In genomic region chr8:92847299-92847698, GRCm38 (mm10) we compare ENCODE assay signal across 8 mouse cellular contexts. TPM values are rescaled to one million over a fixed set of nuclear protein-coding genes. Genes with fewer than 3 reads are reported as not detected.
DNase-seq lines count a peak whose midpoint lies in the region; ATAC-seq and TF ChIP-seq lines count a peak whose summit lies in the region.

No protein-coding gene starts in this region.

- H3K4me1 ChIP-seq in neural tube, embryonic 11.5 days (ENCODE audit: control insufficient read depth, insufficient read depth, low read length), result peaks cover 3% of the 10 kb centered on the region; the same call in 1 of the 2 replicates
- H3K4me1 ChIP-seq in forebrain, postnatal 0 days (ENCODE audit: insufficient read depth), result no peaks in the 10 kb centered on the region
- H3K4me1 ChIP-seq in neural tube, embryonic 12.5 days, result peaks cover 12% of the 10 kb centered on the region

- intact Hi-C loops in left cerebral cortex, adult 2 months (cut with DNase I), result no loop called here

- H3K9ac ChIP-seq in neural tube, embryonic 11.5 days (ENCODE audit: low read length), result no peak overlapping the region
- H3K9ac ChIP-seq in forebrain, postnatal 0 days, result no peak overlapping the region
- no peak overlapping the region for H3K9ac ChIP-seq in neural tube, embryonic 12.5 days

- no peak overlapping the region for H3K4me3 ChIP-seq in neural tube, embryonic 11.5 days (ENCODE audit: low read depth, low read length)
- no peak overlapping the region for H3K4me3 ChIP-seq in forebrain, postnatal 0 days (ENCODE audit: low read depth, low read length)
- no peak overlapping the region for H3K4me3 ChIP-seq in neural tube, embryonic 12.5 days
- no peak overlapping the region for H3K4me3 ChIP-seq in left cerebral cortex, adult 2 months

- H3K27me3 ChIP-seq in neural tube, embryonic 11.5 days (ENCODE audit: control insufficient read depth, insufficient read depth, low read length), result no peaks in the 10 kb centered on the region
- H3K27me3 ChIP-seq in forebrain, postnatal 0 days (ENCODE audit: insufficient read depth, low read length), result no peaks in the 10 kb centered on the region
- H3K27me3 ChIP-seq in neural tube, embryonic 12.5 days (replicated peaks), result no peaks in the 10 kb centered on the region

- DNase-seq in neural tube, embryonic 11.5 days (ENCODE audit: low spot score), result peak; percentile 32
- DNase-seq in neural tube, embryonic 10.5 days (ENCODE audit: extremely low spot score, low spot score), result no peak
- no peak for DNase-seq in forebrain, postnatal 0 days
- peak; percentile 50 for DNase-seq in kidney, postnatal 10 days
- no peak for DNase-seq in layer of hippocampus, postnatal 14 days (ENCODE audit: low spot score in 2 of 2)
- DNase-seq in spleen, postnatal 10 days (ENCODE audit: low spot score in 2 of 2), result no peak
- no peak for DNase-seq in left cerebral cortex, adult 2 months (ENCODE audit: extremely low spot score in 1 of 2, low spot score in 2 of 2)

- WGBS in neural tube, embryonic 11.5 days, result 47% methylated on average over 9 of the region's 9 CpGs
- 39% methylated on average over 9 of the region's 9 CpGs for WGBS in forebrain, postnatal 0 days
- 50% methylated on average over 9 of the region's 9 CpGs for WGBS in neural tube, embryonic 12.5 days

- TF ChIP-seq CTCF in forebrain, postnatal 0 days (IDR thresholded peaks at IDR 0.05; ENCODE audit: low read depth), result no peak
- no peak for TF ChIP-seq CTCF in left cerebral cortex, adult 2 months (IDR thresholded peaks at IDR 0.05)

- H3K27ac ChIP-seq in neural tube, embryonic 11.5 days (ENCODE audit: low read depth, low read length), result peak overlapping the region; percentile 20; the same call in 1 of the 2 replicates
- H3K27ac ChIP-seq in forebrain, postnatal 0 days (ENCODE audit: low read depth, low read length), result no peak overlapping the region
- no peak overlapping the region for H3K27ac ChIP-seq in neural tube, embryonic 12.5 days
- no peak overlapping the region for H3K27ac ChIP-seq in left cerebral cortex, adult 2 months

- H3K4me2 ChIP-seq in neural tube, embryonic 11.5 days (ENCODE audit: low read depth), result 0 out of 2 replicates have a peak overlapping the region, but pooled peaks have one; percentile 15
- no peak overlapping the region for H3K4me2 ChIP-seq in forebrain, postnatal 0 days (ENCODE audit: low read depth)
- H3K4me2 ChIP-seq in neural tube, embryonic 12.5 days (replicated peaks), result no peak overlapping the region

- no peaks in the 10 kb centered on the region for H3K36me3 ChIP-seq in neural tube, embryonic 11.5 days (ENCODE audit: control insufficient read depth, insufficient read depth, low read length)
- no peaks in the 10 kb centered on the region for H3K36me3 ChIP-seq in forebrain, postnatal 0 days (ENCODE audit: insufficient read depth)
- H3K36me3 ChIP-seq in neural tube, embryonic 12.5 days, result peaks cover 4% of the 10 kb centered on the region; the same call in 1 of the 2 replicates

- no peak for ATAC-seq in neural tube, embryonic 11.5 days (ENCODE audit: insufficient read depth, low FRiP score, low TSS enrichment)
- ATAC-seq in forebrain, postnatal 0 days, result 0 out of 2 replicates have a peak, but pooled peaks have one; percentile 21
- ATAC-seq in neural tube, embryonic 12.5 days (ENCODE audit: low FRiP score, low read depth), result 0 out of 2 replicates have a peak, but pooled peaks have one; percentile 53

- no peaks in the 10 kb centered on the region; the same call in 1 of the 2 replicates for H3K9me3 ChIP-seq in neural tube, embryonic 11.5 days (ENCODE audit: control insufficient read depth, low read length)
- H3K9me3 ChIP-seq in forebrain, postnatal 0 days (ENCODE audit: low read length), result no peaks in the 10 kb centered on the region
- H3K9me3 ChIP-seq in neural tube, embryonic 12.5 days, result no peaks in the 10 kb centered on the region

RNA-seq across cellular contexts. Expression of gene Lpcat2, which starts 7.8 kb away (rescaled TPM):
- polyA plus RNA-seq in neural tube, embryonic 11.5 days (2014; fragmentation: Nextera tagmentation; extraction: Ambion mirVana), result 4.4 and 5.7 TPM in 2 replicates
- total RNA-seq in forebrain, postnatal 0 days (2014; rRNA removed), result 7.2 and 10.3 TPM in 2 replicates
- polyA plus RNA-seq in forebrain, postnatal 0 days (2015; fragmentation: Nextera tagmentation; extraction: Ambion mirVana), result 7.3 and 9.8 TPM in 2 replicates
- polyA plus RNA-seq in neural tube, embryonic 12.5 days (2016; fragmentation: Nextera tagmentation; extraction: Ambion mirVana), result 7.8 and 8.4 TPM in 2 replicates
- 10 to 100 TPM in 1 of 2 experiments, 1 to 10 TPM in 1; 8.6 to 12.2 TPM for total RNA-seq in layer of hippocampus, postnatal 14 days (2021)
- 1 to 10 TPM; 9.4 to 9.6 TPM for total RNA-seq in left cerebral cortex, adult 2 months (2021)

RNA-seq across cellular contexts. Expression of gene Mmp2, which starts 20.2 kb away (rescaled TPM):
- 79.8 and 90.7 TPM in 2 replicates for polyA plus RNA-seq in neural tube, embryonic 11.5 days (2014; fragmentation: Nextera tagmentation; extraction: Ambion mirVana)
- 11.3 and 19.5 TPM in 2 replicates for total RNA-seq in forebrain, postnatal 0 days (2014; rRNA removed)
- 12.0 and 14.2 TPM in 2 replicates for polyA plus RNA-seq in forebrain, postnatal 0 days (2015; fragmentation: Nextera tagmentation; extraction: Ambion mirVana)
- 58.1 and 64.3 TPM in 2 replicates for polyA plus RNA-seq in neural tube, embryonic 12.5 days (2016; fragmentation: Nextera tagmentation; extraction: Ambion mirVana)
- 10 to 100 TPM in 1 of 2 experiments, 1 to 10 TPM in 1; 8.6 to 13.9 TPM for total RNA-seq in layer of hippocampus, postnatal 14 days (2021)
- 1 to 10 TPM; 1.9 to 2.1 TPM for total RNA-seq in left cerebral cortex, adult 2 months (2021)

RNA-seq across cellular contexts. Expression of gene Capns2, which starts 53.9 kb away (rescaled TPM):
- polyA plus RNA-seq in neural tube, embryonic 11.5 days (2014; fragmentation: Nextera tagmentation; extraction: Ambion mirVana), result 0.31 TPM in 1 of 2 replicates, not detected in the other
- 1.2 and 1.8 TPM in 2 replicates for total RNA-seq in forebrain, postnatal 0 days (2014; rRNA removed)
- polyA plus RNA-seq in forebrain, postnatal 0 days (2015; fragmentation: Nextera tagmentation; extraction: Ambion mirVana), result not detected in 2 replicates
- 0.32 and 0.47 TPM in 2 replicates for polyA plus RNA-seq in neural tube, embryonic 12.5 days (2016; fragmentation: Nextera tagmentation; extraction: Ambion mirVana)
- total RNA-seq in layer of hippocampus, postnatal 14 days (2021), result 1 to 10 TPM; 1.1 to 1.4 TPM
- 1 to 10 TPM; 1.5 to 1.9 TPM for total RNA-seq in left cerebral cortex, adult 2 months (2021)

Comparison
In these comparisons a context has a peak if more than half of its experiments do, and no peak if none do; other contexts are left out.
1. DNase-seq: peak in neural tube, embryonic 11.5 days (single experiment) and kidney, postnatal 10 days (single experiment); none in neural tube, embryonic 10.5 days (single experiment), forebrain, postnatal 0 days (single experiment), layer of hippocampus, postnatal 14 days (0 of 2), spleen, postnatal 10 days (0 of 2) and left cerebral cortex, adult 2 months (0 of 2).